Mouse (Mus musculus): ENCODE data around the gene Echdc3.

DNA sequence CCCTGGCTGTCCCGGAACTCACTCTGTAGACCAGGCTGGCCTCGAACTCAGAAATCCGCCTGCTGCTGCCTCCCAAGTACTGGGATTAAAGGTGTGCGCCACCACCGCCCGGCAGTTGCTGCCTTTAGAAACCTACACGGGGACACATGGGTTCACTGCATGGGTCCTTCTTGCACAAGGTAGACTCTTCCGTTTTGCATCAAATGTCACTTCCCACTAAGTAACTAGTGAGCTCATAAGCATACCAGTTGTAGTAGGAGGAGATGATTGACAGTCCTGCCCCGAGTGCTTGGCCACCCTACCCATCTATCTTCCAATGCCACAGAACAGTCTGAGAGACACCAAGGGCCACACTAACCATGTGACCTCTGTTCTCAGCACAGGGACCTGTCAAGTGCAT lies 53.6 kb downstream of the Echdc3 start:
- TF ChIP-seq CTCF (conservative IDR thresholded peaks at IDR 0.05; ENCODE audit: low read length) (no peak), NANOG (IDR thresholded peaks at IDR 0.05; ENCODE audit: borderline replicate concordance, low read length) (no peak)
